Mouse (Mus musculus): ENCODE results near the gene Tmem41b. TPM values are rescaled to one million over a fixed set of nuclear protein-coding genes. Genes with fewer than 3 reads are reported as not detected.
A peak's percentile ranks its signal among the peaks of the same experiment; 100 is the strongest.

Gene Tmem41b
- polyA plus RNA-seq, 1 experiment, result 77.0 TPM

GRCm38 (mm10) chr7:110008513-110008912 is 21.8 kb upstream of the Tmem41b start:
- no peak overlapping the region for H3K27ac ChIP-seq (ENCODE audit: insufficient read depth, low read length)
- H3K4me1 ChIP-seq (ENCODE audit: control insufficient read depth, insufficient read depth, low read length), result no peaks in the 10 kb centered on the region
- H3K4me3 ChIP-seq (ENCODE audit: insufficient read depth, low read length), result no peak overlapping the region
- TF ChIP-seq POLR2A (IDR thresholded peaks at IDR 0.05; ENCODE audit: low read depth, low read length) (no peak), CTCF (IDR thresholded peaks at IDR 0.05; ENCODE audit: borderline replicate concordance, insufficient read depth, low read length) (no peak)

GRCm38 (mm10) chr7:110006471-110007195 is 19.9 kb upstream of the Tmem41b start:
- Histone ChIP-seq H3K4me3 (ENCODE audit: insufficient read depth, low read length) (no peak overlapping the region), H3K4me1 (ENCODE audit: control insufficient read depth, insufficient read depth, low read length) (peaks cover 2% of the 10 kb centered on the region; the same call in 1 of the 2 replicates), H3K27ac (ENCODE audit: insufficient read depth, low read length) (no peak overlapping the region)
- TF ChIP-seq CTCF (IDR thresholded peaks at IDR 0.05; ENCODE audit: borderline replicate concordance, insufficient read depth, low read length) (no peak), POLR2A (IDR thresholded peaks at IDR 0.05; ENCODE audit: low read depth, low read length) (no peak)

- H3K4me3 ChIP-seq (ENCODE audit: insufficient read depth, low read length), result no peak overlapping the region
- TF ChIP-seq CTCF (IDR thresholded peaks at IDR 0.05; ENCODE audit: borderline replicate concordance, insufficient read depth, low read length), result no peak
- TF ChIP-seq POLR2A (IDR thresholded peaks at IDR 0.05; ENCODE audit: low read depth, low read length), result no peak
- no peak overlapping the region for H3K27ac ChIP-seq (ENCODE audit: insufficient read depth, low read length)
- H3K4me1 ChIP-seq (ENCODE audit: control insufficient read depth, insufficient read depth, low read length), result peaks cover 2% of the 10 kb centered on the region; the same call in 1 of the 2 replicates
Observed at GRCm38 (mm10) chr7:110005976-110006375, 19.2 kb upstream of the Tmem41b start.

GRCm38 (mm10) chr7:110002968-110003367 is 16.2 kb upstream of the Tmem41b start:
- TF ChIP-seq POLR2A (IDR thresholded peaks at IDR 0.05; ENCODE audit: low read depth, low read length) (no peak), CTCF (IDR thresholded peaks at IDR 0.05; ENCODE audit: borderline replicate concordance, insufficient read depth, low read length) (no peak)
- peaks cover 5% of the 10 kb centered on the region for H3K4me1 ChIP-seq (ENCODE audit: control insufficient read depth, insufficient read depth, low read length)
- no peak overlapping the region for H3K4me3 ChIP-seq (ENCODE audit: insufficient read depth, low read length)
- H3K27ac ChIP-seq (ENCODE audit: insufficient read depth, low read length), result peak overlapping the region; percentile 42; the same call in 1 of the 2 replicates

GRCm38 (mm10) chr7:110002092-110002491 is 15.4 kb upstream of the Tmem41b start:
- peaks cover 5% of the 10 kb centered on the region for H3K4me1 ChIP-seq (ENCODE audit: control insufficient read depth, insufficient read depth, low read length)
- peak overlapping the region; percentile 42; the same call in 1 of the 2 replicates for H3K27ac ChIP-seq (ENCODE audit: insufficient read depth, low read length)
- TF ChIP-seq POLR2A (IDR thresholded peaks at IDR 0.05; ENCODE audit: low read depth, low read length) (no peak), CTCF (IDR thresholded peaks at IDR 0.05; ENCODE audit: borderline replicate concordance, insufficient read depth, low read length) (no peak)
- no peak overlapping the region for H3K4me3 ChIP-seq (ENCODE audit: insufficient read depth, low read length)

GRCm38 (mm10) chr7:109998388-109998787 is 11.7 kb upstream of the Tmem41b start:
- Histone ChIP-seq H3K4me1 (ENCODE audit: control insufficient read depth, insufficient read depth, low read length) (peaks cover 9% of the 10 kb centered on the region), H3K4me3 (ENCODE audit: insufficient read depth, low read length) (no peak overlapping the region), H3K27ac (ENCODE audit: insufficient read depth, low read length) (no peak overlapping the region)
- TF ChIP-seq POLR2A (IDR thresholded peaks at IDR 0.05; ENCODE audit: low read depth, low read length) (no peak), CTCF (IDR thresholded peaks at IDR 0.05; ENCODE audit: borderline replicate concordance, insufficient read depth, low read length) (no peak)

GRCm38 (mm10) chr7:109993157-109993959 is 6.6 kb upstream of the Tmem41b start:
- Histone ChIP-seq H3K4me3 (ENCODE audit: insufficient read depth, low read length) (no peak overlapping the region), H3K27ac (ENCODE audit: insufficient read depth, low read length) (peak overlapping the region; percentile 92), H3K4me1 (ENCODE audit: control insufficient read depth, insufficient read depth, low read length) (peaks cover 8% of the 10 kb centered on the region; the same call in 1 of the 2 replicates)
- TF ChIP-seq POLR2A (IDR thresholded peaks at IDR 0.05; ENCODE audit: low read depth, low read length) (0 out of 2 replicates have a peak, but pooled peaks have one; percentile 5), CTCF (IDR thresholded peaks at IDR 0.05; ENCODE audit: borderline replicate concordance, insufficient read depth, low read length) (no peak)

- H3K4me1 ChIP-seq (ENCODE audit: control insufficient read depth, insufficient read depth, low read length), result peaks cover 8% of the 10 kb centered on the region; the same call in 1 of the 2 replicates
- no peak overlapping the region for H3K27ac ChIP-seq (ENCODE audit: insufficient read depth, low read length)
- TF ChIP-seq POLR2A (IDR thresholded peaks at IDR 0.05; ENCODE audit: low read depth, low read length), result no peak
- no peak for TF ChIP-seq CTCF (IDR thresholded peaks at IDR 0.05; ENCODE audit: borderline replicate concordance, insufficient read depth, low read length)
- H3K4me3 ChIP-seq (ENCODE audit: insufficient read depth, low read length), result no peak overlapping the region
Observed at GRCm38 (mm10) chr7:109991286-109991685, 4.6 kb upstream of the Tmem41b start.

GRCm38 (mm10) chr7:109986133-109986669 is 528 bp downstream of the Tmem41b start:
- H3K27ac ChIP-seq (ENCODE audit: insufficient read depth, low read length), result peak overlapping the region; percentile 62
- H3K4me3 ChIP-seq (ENCODE audit: insufficient read depth, low read length), result peak overlapping the region; percentile 99
- H3K4me1 ChIP-seq (ENCODE audit: control insufficient read depth, insufficient read depth, low read length), result peaks cover 2% of the 10 kb centered on the region; the same call in 1 of the 2 replicates
- no peak for TF ChIP-seq CTCF (IDR thresholded peaks at IDR 0.05; ENCODE audit: borderline replicate concordance, insufficient read depth, low read length)
- TF ChIP-seq POLR2A (IDR thresholded peaks at IDR 0.05; ENCODE audit: low read depth, low read length), result peak; percentile 73

Measured in embryonic fibroblast, embryonic 13.5 days (primary cell).